Mouse (Mus musculus) frontal cortex, postnatal 25 days (tissue): ENCODE results near the gene Tmem98.

Experiments used
- DNase-seq, 2 experiments: peaks; one replicate each; pipeline ENCODE4 v3.0.0; 2022; ENCODE audit warnings: low spot score in 2 of 2

The Tmem98 gene

GRCm38 (mm10) chr11:80791677-80792432 is 18.1 kb upstream of the Tmem98 start:
- DNase-seq = no peak

GRCm38 (mm10) chr11:80793386-80793785 is 16.6 kb upstream of the Tmem98 start:
- DNase-seq = no peak

GRCm38 (mm10) chr11:80794290-80794689 is 15.7 kb upstream of the Tmem98 start:
- no peak for DNase-seq

GRCm38 (mm10) chr11:80795431-80795830 is 14.5 kb upstream of the Tmem98 start:
- DNase-seq = no peak

- DNase-seq = no peak
These were observed 10.0 kb upstream of the Tmem98 start for GRCm38 (mm10) chr11:80799979-80800378.

- no peak for DNase-seq
These were observed 7.3 kb upstream of the Tmem98 start for GRCm38 (mm10) chr11:80802706-80803105.

- no peak for DNase-seq
These were observed 1.4 kb upstream of the Tmem98 start for GRCm38 (mm10) chr11:80808551-80809070.

GRCm38 (mm10) chr11:80809666-80809992 is 346 bp upstream of the Tmem98 start:
- DNase-seq = no peak

- DNase-seq = no peak
These were observed 1.2 kb downstream of the Tmem98 start for GRCm38 (mm10) chr11:80811156-80811555.

GRCm38 (mm10) chr11:80815354-80815753 is 5.4 kb downstream of the Tmem98 start:
- no peak for DNase-seq

- DNase-seq = peak; percentile 37 to 56
These were observed 8.2 kb downstream of the Tmem98 start for GRCm38 (mm10) chr11:80818060-80818697.

- no peak for DNase-seq
These were observed 10.1 kb downstream of the Tmem98 start for GRCm38 (mm10) chr11:80820085-80820484.

GRCm38 (mm10) chr11:80821296-80821695 is 11.3 kb downstream of the Tmem98 start:
- DNase-seq = no peak

GRCm38 (mm10) chr11:80821794-80822193 is 11.8 kb downstream of the Tmem98 start:
- no peak for DNase-seq

- no peak for DNase-seq
These were observed 25.4 kb downstream of the Tmem98 start for GRCm38 (mm10) chr11:80835395-80835794.

- no peak for DNase-seq
These were observed 25.9 kb downstream of the Tmem98 start for GRCm38 (mm10) chr11:80835841-80836240.

GRCm38 (mm10) chr11:80838724-80839123 is 28.7 kb downstream of the Tmem98 start:
- no peak for DNase-seq

GRCm38 (mm10) chr11:80843435-80843834 is 33.5 kb downstream of the Tmem98 start:
- DNase-seq = no peak

GRCm38 (mm10) chr11:80845486-80845885 is 35.5 kb downstream of the Tmem98 start:
- no peak for DNase-seq

- DNase-seq = no peak
These were observed 36.1 kb downstream of the Tmem98 start for GRCm38 (mm10) chr11:80846115-80846514.

GRCm38 (mm10) chr11:80848131-80848530 is 38.2 kb downstream of the Tmem98 start:
- DNase-seq = no peak

GRCm38 (mm10) chr11:80851859-80852258 is 41.9 kb downstream of the Tmem98 start:
- DNase-seq = no peak

- DNase-seq = no peak
These were observed 43.0 kb downstream of the Tmem98 start for GRCm38 (mm10) chr11:80853014-80853413.
